Mouse (Mus musculus) heart, embryonic 16.5 days (tissue): ENCODE data around the gene Defb48. TPM values are rescaled to one million over a fixed set of nuclear protein-coding genes. Genes with fewer than 3 reads are reported as not detected.
A peak's percentile ranks its signal among the peaks of the same experiment; 100 is the strongest.

Experiments used
- ATAC-seq: fragments of 200-750 bp; cut with Nextera tagmentation; replicated peaks from 2 replicates; pipeline ENCODE4 v1.8.0; 2017; ENCODE audit warnings: moderate number of reproducible peaks; ENCODE audit not compliant: insufficient read depth, low FRiP score; ENCODE audit errors: extremely low read depth
- H3K27ac ChIP-seq: fragments of 300-500 bp; sonication (generic); 2 replicates; pipeline ENCODE4 v1.5.1; 2014; ENCODE audit warnings: mild to moderate bottlenecking, low read length, control low read depth, moderate library complexity
- H3K27me3 ChIP-seq: fragments of 300-500 bp; sonication (generic); 2 replicates; pipeline ENCODE4 v1.6.1; 2014; ENCODE audit warnings: low read length, mixed read lengths; ENCODE audit not compliant: control insufficient read depth, insufficient read depth
- H3K36me3 ChIP-seq: fragments of 300-500 bp; sonication (generic); 2 replicates; pipeline ENCODE4 v1.6.1; 2014; ENCODE audit not compliant: control insufficient read depth, insufficient read depth
- H3K4me1 ChIP-seq: fragments of 300-500 bp; sonication (generic); 2 replicates; pipeline ENCODE4 v1.6.1; 2014; ENCODE audit warnings: low read length, mixed read lengths; ENCODE audit not compliant: control insufficient read depth, insufficient read depth
- H3K4me2 ChIP-seq: fragments of 300-500 bp; sonication (generic); 2 replicates; pipeline ENCODE4 v1.6.1; 2014; ENCODE audit warnings: low read depth, mild to moderate bottlenecking, control low read depth, low read length
- H3K4me3 ChIP-seq: fragments of 300-500 bp; sonication (generic); 2 replicates; pipeline ENCODE4 v1.5.1; 2014; ENCODE audit warnings: mild to moderate bottlenecking, control low read depth, low read length
- H3K9ac ChIP-seq: fragments of 300-500 bp; sonication (generic); 2 replicates; pipeline ENCODE4 v1.6.1; 2014; ENCODE audit warnings: low read length, control low read depth
- H3K9me3 ChIP-seq: fragments of 300-500 bp; sonication (generic); replicated peaks from 2 replicates; pipeline ENCODE4 v1.6.1; 2016; ENCODE audit warnings: low read length; ENCODE audit not compliant: control insufficient read depth
- WGBS: fragments of 180-500 bp; shearing (Covaris S2); extraction: QIAGEN DNeasy Blood & Tissue Kit; methylation state at CpG from one replicate; pipeline ENCODE4 v1.1.7; 2014; 5-methylcytosine and 5-hydroxymethylcytosine counted together
- polyA plus RNA-seq: library from polyadenylated mRNA; unstranded; fragments of >200 nt; fragmentation: Nextera tagmentation; extraction: Ambion mirVana; gene quantifications from 2 replicates; pipeline ENCODE4 v1.2.1, GENCODE M21; 2015

Defb48 gene
- not detected in 2 replicates for polyA plus RNA-seq

DNA sequence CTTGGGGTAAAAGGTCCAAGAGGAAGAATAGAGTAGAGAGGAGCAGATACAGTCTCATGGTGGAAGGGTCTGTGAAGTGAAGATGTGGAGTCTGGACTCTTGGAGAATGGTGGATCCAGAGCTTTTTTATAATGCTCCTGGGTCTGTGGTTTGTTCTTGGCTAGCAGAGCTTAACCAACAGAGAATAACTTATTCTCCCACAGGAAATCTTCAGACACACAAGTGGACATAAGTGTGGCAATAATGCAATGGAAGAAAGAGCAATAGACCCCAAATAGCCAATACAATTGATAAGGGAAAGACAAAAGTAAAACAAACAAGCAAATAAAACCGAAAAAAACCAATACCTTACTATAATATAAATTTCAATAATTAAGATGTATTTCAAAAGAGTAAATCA, at the start of gene Defb48:
TSS of gene Defb48 (minus strand) at position 101 of the 400 bp plus-strand sequence.
- no peaks in the 10 kb centered on the region for H3K27me3 ChIP-seq
- no peaks in the 10 kb centered on the region for H3K9me3 ChIP-seq
- H3K9ac ChIP-seq: no peak within 1 kb of the TSS
- ATAC-seq: no peak
- H3K36me3 ChIP-seq: no peaks in the 10 kb centered on the region
- no peaks in the 10 kb centered on the region for H3K4me1 ChIP-seq
- no peak within 1 kb of the TSS for H3K27ac ChIP-seq
- H3K4me3 ChIP-seq: no peak within 1 kb of the TSS
- H3K4me2 ChIP-seq: no peak within 1 kb of the TSS
- WGBS: 48% methylated on average over 1 of the region's 1 CpGs

DNA sequence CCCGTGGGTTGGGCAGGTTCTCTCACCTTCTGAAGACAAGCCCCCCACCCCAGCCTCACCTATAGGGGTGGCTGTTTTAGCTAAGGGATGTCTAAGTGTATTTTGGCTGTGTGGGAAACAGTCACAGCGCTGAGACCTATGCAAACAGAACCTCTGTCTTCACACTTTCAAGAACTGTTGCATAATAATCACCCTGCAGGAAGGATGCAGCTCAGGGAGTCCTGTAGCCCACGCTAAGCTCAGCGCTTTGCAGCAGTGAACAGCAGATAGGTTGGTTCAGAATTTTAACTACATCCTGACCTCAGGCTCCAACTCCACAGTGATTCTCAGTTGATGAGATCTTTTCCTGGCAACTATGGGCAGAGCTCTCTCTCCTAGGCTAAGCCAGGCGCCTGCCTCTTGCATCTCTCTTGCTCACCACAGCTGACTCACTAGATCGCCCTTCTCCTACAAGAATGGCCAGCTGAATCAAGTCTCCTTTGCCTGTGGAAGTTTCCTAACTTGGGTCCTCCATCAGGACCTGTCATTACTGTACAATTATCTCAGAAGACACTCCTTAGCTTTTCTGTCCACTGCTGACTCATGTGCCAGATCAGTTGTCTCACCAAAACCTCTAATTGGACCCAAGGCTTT, 36.3 kb upstream of the Defb48 start:
- H3K4me3 ChIP-seq: no peak overlapping the region
- WGBS: 42% methylated on average over 6 of the region's 6 CpGs
- H3K4me2 ChIP-seq: no peak overlapping the region
- no peaks in the 10 kb centered on the region for H3K36me3 ChIP-seq
- ATAC-seq: no peak
- H3K9me3 ChIP-seq: no peaks in the 10 kb centered on the region
- H3K27ac ChIP-seq: no peak overlapping the region
- no peaks in the 10 kb centered on the region; the same call in 1 of the 2 replicates for H3K27me3 ChIP-seq
- no peak overlapping the region for H3K9ac ChIP-seq
- H3K4me1 ChIP-seq: no peaks in the 10 kb centered on the region

DNA sequence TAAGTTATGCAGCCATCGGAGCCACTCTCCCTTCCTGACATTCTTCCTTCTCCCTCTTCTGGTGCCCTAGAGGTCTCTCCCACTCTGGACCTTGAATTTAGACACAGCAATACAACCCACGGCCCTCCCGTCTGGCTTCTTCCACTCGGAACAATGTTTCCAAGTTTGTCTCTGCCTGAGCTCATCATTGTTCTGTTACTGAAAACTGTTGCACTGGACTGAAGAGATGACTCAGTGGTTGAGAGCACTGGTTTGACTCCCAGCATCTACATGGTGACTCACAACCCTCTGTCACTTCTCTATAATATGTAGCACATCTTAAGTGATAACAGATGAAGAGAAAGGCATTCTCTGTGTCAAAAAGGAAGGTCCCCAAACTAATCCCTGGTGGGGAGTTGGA, 30.4 kb upstream of the Defb48 start:
- H3K4me1 ChIP-seq: no peaks in the 10 kb centered on the region
- H3K4me3 ChIP-seq: no peak overlapping the region
- WGBS: 44% methylated on average over 4 of the region's 4 CpGs
- H3K36me3 ChIP-seq: no peaks in the 10 kb centered on the region
- H3K27ac ChIP-seq: no peak overlapping the region
- H3K9me3 ChIP-seq: 0 out of 2 replicates have a peak, but pooled peaks cover 4% of the 10 kb centered on the region
- no peak for ATAC-seq
- H3K9ac ChIP-seq: no peak overlapping the region
- H3K27me3 ChIP-seq: no peaks in the 10 kb centered on the region; the same call in 1 of the 2 replicates
- no peak overlapping the region for H3K4me2 ChIP-seq

DNA sequence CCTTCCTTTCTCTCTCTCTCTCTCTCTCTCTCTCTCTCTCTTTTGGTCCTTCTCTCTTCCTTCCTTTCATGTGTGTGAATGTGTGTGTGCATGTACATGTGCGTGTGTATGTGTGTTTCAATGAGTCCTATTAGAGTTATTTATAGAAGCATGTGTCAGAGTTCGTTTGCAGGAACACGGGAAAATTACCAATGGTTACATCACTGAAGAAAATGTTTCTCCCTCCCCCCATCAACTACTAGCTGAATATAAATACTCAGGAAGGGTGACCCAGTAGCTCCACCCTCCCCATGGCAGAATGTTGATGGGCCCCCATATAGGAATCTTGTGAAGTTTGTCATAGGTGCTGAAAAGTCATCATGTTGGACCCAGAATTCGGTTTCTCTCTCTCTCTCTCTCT, 28.8 kb upstream of the Defb48 start:
- Histone ChIP-seq H3K27me3 (no peaks in the 10 kb centered on the region; the same call in 1 of the 2 replicates), H3K36me3 (no peaks in the 10 kb centered on the region), H3K4me2 (no peak overlapping the region), H3K4me3 (no peak overlapping the region), H3K4me1 (no peaks in the 10 kb centered on the region), H3K9me3 (0 out of 2 replicates have a peak, but pooled peaks cover 4% of the 10 kb centered on the region), H3K27ac (no peak overlapping the region), H3K9ac (no peak overlapping the region)
- ATAC-seq: no peak
- WGBS: 50% methylated on average over 4 of the region's 4 CpGs

- Histone ChIP-seq H3K36me3 (no peaks in the 10 kb centered on the region), H3K4me3 (no peak within 1 kb of the TSS), H3K4me1 (no peaks in the 10 kb centered on the region), H3K27me3 (no peaks in the 10 kb centered on the region; the same call in 1 of the 2 replicates), H3K9ac (no peak within 1 kb of the TSS), H3K27ac (no peak within 1 kb of the TSS), H3K4me2 (no peak within 1 kb of the TSS), H3K9me3 (0 out of 2 replicates have a peak, but pooled peaks cover 4% of the 10 kb centered on the region)
- ATAC-seq: no peak
- 87% methylated on average over 5 of the region's 5 CpGs for WGBS
Measured at GRCm38 (mm10) chr14:63011471-63011870, 27.2 kb upstream of the Defb48 start, which contains the start of gene Defb43. Gene Defb43 (plus strand): TSS chr14:63011771.

- no peaks in the 10 kb centered on the region for H3K27me3 ChIP-seq
- H3K4me2 ChIP-seq: no peak overlapping the region
- no peak overlapping the region for H3K9ac ChIP-seq
- no peaks in the 10 kb centered on the region for H3K36me3 ChIP-seq
- no peak overlapping the region for H3K4me3 ChIP-seq
- peak overlapping the region; percentile 67 for H3K27ac ChIP-seq
- H3K9me3 ChIP-seq: no peaks in the 10 kb centered on the region
- peak; percentile 81 for ATAC-seq
- 0 out of 2 replicates have a peak, but pooled peaks cover 2% of the 10 kb centered on the region for H3K4me1 ChIP-seq
- WGBS: 31% methylated on average over 2 of the region's 2 CpGs
Measured at GRCm38 (mm10) chr14:63002588-63002987, 18.3 kb upstream of the Defb48 start.

DNA sequence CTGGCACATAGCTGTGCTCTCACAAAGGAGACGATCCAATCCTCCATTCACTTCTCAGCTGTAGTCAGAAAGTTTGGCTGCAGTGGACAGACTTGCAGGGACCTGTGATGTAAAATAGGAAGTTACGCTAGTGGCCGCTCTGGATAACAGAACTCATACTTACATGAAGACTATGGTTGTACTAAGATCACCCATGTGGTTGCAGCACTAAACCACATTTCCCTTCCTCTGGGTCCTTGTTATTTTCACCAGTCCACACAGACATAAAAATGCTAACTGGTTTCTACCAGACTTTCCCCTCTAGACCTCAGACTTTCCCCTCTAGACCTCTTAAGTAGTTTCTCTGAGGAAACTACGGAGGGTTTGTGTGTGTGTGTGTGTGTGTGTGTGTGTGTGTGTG, 14.7 kb upstream of the Defb48 start:
- 0 out of 2 replicates have a peak, but pooled peaks cover 2% of the 10 kb centered on the region for H3K4me1 ChIP-seq
- no peak for ATAC-seq
- no peaks in the 10 kb centered on the region for H3K27me3 ChIP-seq

GRCm38 (mm10) chr14:62997777-62998176, 13.5 kb upstream of the Defb48 start, which contains the start of gene Defb47:
Gene Defb47 (plus strand): TSS chr14:62998077.
- Histone ChIP-seq H3K4me3 (no peak within 1 kb of the TSS), H3K4me2 (no peak within 1 kb of the TSS), H3K36me3 (no peaks in the 10 kb centered on the region), H3K9me3 (no peaks in the 10 kb centered on the region), H3K27me3 (no peaks in the 10 kb centered on the region), H3K4me1 (no peaks in the 10 kb centered on the region), H3K27ac (no peak within 1 kb of the TSS), H3K9ac (no peak within 1 kb of the TSS)
- no peak for ATAC-seq
- 81% methylated on average over 8 of the region's 8 CpGs for WGBS

More for the DNA sequence above, 14.7 kb upstream of the Defb48 start:
- H3K27ac ChIP-seq: no peak overlapping the region
- no peak overlapping the region for H3K9ac ChIP-seq
- no peaks in the 10 kb centered on the region for H3K9me3 ChIP-seq
- H3K36me3 ChIP-seq: no peaks in the 10 kb centered on the region
- H3K4me2 ChIP-seq: no peak overlapping the region
- 79% methylated on average over 4 of the region's 4 CpGs for WGBS
- H3K4me3 ChIP-seq: no peak overlapping the region

DNA sequence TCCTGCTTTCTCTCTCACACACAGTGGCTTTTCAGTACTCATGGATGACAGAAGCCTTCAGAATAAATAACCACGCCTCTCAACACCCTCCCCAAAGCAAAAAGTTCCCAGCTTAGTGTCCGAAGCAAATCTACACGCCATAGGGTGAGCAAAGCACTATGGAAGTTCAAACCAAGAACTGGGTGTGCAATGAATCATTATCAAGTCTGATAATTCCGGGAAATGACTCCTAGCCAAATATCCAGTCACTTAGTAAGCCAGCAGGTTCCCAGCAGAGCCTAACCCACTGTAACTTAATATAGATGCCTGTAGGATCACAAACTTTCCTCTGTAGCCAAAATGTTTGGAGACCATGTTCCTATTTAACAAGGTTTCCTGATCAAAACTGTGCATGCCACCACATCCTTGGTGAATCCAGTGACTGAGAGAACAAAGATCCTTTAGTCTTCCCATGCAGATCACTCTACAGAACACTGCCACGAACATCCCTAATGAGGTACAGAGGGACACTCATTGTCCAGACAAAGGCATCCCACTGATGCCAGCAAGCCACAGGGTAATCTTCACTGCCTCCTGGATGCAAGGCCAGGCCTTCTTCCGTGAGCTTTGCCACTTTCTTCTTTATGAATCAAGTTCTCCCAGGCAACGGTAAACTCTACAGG, 7.7 kb upstream of the Defb48 start:
- H3K27ac ChIP-seq: no peak overlapping the region
- H3K36me3 ChIP-seq: no peaks in the 10 kb centered on the region
- ATAC-seq: no peak
- H3K4me2 ChIP-seq: no peak overlapping the region
- H3K4me3 ChIP-seq: no peak overlapping the region
- H3K9ac ChIP-seq: no peak overlapping the region
- WGBS: 66% methylated on average over 7 of the region's 7 CpGs
- no peaks in the 10 kb centered on the region for H3K9me3 ChIP-seq
- H3K27me3 ChIP-seq: no peaks in the 10 kb centered on the region
- peaks cover 5% of the 10 kb centered on the region; the same call in 1 of the 2 replicates for H3K4me1 ChIP-seq
